Mouse (Mus musculus): ENCODE measurements at regions not wholly inside any gene's neighbourhood (a gene's known extent, or its start where the extent isn't known, plus 50 kb on each side); places are given as distances from the start of the nearest gene placed in this dataset.

DNA sequence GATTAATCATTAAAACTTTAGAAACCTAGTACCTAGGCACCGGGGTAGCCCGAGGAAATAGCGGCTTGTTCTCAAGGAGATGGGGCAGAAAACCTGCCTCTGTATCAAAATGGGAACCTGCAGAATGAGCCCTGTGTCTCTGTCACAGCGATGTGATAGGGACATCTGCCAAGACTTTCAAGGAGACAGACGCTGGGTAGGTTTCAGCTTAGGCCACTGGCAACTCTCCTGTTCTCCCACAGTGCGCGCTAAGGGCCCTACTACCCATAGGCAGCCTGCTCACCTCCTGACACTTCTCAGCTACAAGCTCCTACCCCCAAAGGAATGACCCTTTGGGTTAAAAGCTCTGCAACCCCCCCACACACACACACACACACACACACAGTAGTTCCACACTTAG lies 396.4 kb downstream of the Sox9 start:
- no peak for DNase-seq (ENCODE audit: extremely low spot score)

DNA sequence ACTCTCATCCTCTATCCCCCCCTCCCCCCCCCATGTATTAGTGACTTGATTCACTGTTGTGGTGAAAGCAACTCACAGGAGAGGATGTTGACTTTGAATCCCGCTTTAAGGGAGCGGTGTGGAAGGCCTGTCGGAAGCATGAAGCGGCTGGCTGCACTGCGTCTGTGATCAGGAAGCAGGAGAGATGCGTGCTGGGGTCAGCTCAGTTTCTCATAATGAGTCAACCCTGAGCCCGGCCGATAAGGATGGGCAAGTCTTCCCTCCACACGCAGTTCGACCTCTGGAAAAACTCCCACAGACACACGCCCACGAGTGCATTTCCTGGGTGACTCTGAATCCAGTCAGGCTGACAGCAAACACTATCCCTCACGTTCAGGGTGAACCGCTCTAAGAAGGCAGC lies 398.0 kb downstream of the Sox9 start:
- no peak for DNase-seq (ENCODE audit: extremely low spot score)

DNA sequence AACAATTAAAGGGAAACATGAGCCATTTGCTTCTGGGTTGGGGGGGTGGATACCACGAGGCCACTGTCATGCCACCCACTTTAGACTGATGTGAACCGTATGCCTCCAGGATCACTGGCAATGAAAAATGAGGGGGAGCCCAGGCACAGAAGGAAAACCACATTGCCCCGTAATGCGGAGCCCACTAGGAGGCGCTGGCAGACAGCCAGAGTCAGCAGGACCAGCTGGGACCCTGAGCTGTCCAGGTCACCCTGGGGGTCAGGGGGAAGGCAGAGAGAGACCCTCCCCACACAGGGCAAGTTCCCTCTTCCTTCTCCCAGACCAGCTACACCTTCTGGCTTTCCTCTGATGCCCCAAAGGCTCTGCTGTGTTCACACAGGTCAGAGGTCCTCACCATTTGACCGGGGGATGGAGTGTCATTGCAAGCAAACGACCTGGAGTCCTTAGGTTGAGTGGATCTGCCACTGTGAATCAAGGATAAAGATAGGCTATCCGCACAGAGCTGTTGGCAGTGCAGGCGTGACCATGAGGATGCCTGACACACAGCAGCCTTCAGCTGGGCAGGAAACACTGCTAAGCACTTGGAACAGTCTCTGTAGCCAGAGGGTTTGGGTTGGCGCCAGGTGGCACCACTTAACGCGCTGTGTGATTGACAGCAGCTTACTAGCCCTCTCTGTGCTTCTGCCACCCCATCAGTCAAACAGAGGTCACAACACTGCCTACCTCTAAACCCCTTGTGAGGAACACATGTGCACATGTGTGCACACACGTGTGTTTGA lies 400.2 kb downstream of the Sox9 start:
- no peak for DNase-seq (ENCODE audit: extremely low spot score)

DNA sequence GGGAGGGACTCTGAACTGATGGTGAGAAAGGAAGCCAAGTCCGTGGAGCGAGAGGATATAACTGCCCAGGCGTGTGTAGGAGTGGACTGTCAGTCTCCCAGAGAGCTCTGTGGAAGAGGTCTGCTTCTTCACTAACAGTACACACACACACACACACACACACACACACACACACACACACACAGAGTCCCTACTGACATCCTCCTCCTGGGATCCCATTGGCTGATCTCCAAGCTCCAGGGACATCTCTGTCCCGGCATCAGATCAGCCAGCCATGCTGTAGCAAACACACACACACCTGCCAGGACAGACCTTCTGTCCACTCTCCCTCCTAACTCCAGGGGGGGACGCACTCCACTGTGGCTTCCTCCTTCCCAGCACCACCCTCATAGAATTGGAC lies 401.5 kb downstream of the Sox9 start:
- DNase-seq (ENCODE audit: extremely low spot score), result no peak

DNA sequence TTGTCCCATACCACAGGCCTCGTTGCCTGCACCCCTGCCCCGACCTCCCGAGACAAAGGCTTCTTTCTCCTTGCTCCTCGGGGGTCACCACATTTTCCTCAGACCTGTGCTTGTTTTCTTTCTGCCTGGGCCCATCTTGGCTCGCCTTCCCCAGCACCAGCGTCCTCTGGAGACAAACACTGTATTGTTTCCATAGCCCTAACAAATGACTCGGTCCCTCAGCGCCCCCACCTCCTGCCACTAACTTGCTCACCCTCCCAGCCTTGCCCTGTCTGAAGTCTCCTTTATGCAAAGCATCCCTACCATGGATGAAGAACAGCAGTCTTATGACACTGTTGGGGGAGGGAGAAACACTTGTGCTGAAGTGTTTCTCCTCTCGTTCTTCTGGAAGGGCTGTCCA lies 402.1 kb downstream of the Sox9 start:
- no peak for DNase-seq (ENCODE audit: extremely low spot score)

DNA sequence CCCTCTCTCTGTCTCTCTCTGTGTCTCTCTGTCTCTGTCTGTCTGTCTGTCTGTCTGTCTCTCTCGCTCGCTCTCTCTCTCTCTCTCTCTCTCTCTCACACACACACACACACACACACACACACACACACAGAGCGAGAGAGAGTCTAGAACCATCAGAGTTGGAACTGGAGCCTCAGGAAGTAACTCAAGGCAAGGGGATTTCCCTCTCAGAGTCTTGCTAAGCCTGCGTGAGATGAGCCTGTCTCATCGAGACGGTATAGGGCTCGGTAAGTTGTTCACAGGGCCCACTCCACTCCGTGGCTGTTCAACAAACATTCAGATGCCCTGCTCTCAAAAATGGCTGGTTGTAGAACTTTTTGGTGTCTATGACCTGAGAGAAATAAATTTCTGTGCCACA lies 405.4 kb downstream of the Sox9 start:
- DNase-seq (ENCODE audit: extremely low spot score), result no peak

DNA sequence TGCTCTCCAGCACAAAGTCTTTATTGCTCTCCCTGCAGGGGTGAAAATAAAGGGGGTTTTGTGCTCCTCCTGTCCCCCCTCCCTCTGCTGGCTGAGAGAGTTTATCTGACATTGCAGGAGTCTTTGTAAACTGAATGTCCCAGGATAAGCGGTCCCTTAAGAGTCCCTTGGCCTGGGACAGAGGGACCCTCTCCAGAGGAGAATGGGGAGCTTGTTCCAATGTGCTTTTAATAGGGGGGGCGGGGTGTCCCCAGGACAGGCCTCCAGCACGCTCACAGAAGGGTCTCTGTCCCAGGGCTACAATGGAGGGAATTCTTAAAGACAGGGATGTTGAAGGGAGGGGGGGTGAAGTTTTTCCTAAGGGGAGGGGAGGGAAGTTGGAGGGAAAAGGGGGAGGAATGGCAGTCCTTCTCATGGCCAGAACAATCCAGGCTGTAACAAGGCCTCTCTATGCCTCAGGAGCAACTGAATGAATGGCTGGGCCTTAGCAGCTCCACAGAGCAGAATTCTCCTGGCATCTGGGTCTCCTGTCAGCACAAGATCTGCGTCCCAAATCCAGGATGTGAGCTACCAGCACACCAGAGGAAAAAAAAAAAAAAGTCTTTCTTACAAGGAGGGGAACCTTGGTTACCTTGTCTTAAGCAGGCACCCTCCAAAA lies 406.4 kb downstream of the Sox9 start:
- DNase-seq (ENCODE audit: extremely low spot score), result no peak

DNA sequence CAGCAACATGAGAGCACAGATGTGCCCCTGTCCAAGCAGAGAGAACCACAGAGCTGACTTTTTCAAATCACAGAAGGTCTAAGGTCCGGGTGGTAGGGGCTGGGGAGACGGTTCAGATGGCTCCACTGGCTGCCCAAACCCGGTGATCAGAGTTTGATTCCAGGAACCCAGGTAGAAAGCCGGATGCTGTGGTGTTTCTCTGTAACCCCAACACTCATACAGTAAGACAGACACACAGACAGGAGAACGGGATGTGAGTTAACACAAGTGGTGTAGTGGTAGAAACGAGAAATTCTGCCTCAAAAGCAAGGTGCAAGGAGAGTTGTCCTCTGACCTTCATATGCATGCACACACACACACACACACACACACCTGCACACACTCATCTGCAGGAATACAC lies 408.0 kb downstream of the Sox9 start:
- no peak for DNase-seq (ENCODE audit: extremely low spot score)

DNA sequence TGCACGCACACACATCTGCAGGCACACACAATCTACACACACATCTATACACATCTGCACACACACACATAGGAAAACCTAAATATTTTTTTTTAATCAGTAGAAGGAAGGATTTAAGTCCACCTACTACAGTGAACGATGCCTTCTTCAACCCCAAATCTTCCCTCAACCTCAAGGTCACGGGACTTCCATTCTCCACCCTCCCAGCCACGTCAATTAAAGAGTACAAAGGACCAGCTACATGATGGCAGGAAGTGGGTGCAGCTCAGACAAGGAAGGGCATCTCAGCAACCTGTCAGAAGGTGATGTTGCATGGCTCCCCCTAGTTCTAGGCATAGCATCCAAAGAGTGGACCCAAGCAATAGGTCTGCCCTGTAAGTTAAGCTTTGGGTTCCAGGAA lies 408.5 kb downstream of the Sox9 start:
- DNase-seq (ENCODE audit: extremely low spot score), result no peak

DNA sequence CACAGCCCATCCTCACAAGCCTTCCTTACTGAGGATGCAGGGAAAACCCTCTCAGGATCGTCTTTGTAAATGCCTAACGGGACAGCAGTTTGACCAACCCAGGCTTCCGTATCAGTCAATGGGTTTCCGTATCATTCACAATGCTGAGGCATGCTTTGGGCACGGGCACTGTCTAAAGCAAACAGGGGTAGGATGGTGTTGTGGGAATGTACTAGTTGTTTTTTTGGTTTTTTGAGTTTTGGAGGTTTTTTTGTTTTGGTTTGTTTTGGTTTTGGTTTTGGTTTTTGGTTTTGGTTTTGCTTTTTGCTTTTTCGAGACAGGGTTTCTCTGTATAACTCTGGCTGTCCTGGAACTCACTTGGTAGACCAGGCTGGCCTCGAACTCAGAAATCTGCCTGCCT lies 409.0 kb downstream of the Sox9 start:
- DNase-seq (ENCODE audit: extremely low spot score), result no peak

DNA sequence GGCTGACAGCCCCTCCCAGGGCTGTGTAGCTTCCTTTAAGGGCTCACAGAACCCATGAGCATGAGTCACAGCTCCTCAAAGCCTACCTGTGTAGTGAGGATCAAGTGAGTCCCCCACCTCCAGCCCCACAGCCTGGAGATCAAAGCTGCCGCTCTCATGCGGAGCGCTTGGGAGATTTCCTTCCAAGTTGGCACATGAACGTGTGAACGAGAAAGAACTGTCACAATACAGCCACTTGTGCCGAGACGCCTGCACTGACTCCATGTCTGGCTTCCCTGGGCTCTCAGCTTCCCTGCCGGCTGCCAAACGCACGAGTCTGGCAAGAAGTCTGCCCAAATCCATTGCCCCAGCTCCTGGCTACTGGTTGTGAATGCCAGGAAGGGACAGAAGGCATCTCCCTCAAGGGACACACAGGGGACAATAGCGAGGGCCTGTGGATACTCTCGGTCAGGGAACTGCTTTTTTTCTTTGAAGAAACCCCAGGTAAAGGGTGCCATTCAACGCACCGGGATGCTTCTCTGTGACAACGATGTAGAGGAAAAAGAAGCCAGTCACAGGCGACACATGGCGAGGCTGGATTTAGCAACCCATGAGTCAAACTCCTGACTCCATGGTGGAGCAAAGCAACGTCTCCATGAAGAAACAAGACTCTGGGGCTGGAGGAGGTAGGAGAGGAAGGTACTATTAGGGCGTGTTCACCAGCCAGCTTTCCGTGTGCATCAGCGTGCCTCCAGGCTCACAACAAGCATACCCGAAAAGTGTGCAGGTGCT lies 410.2 kb downstream of the Sox9 start:
- no peak for DNase-seq (ENCODE audit: extremely low spot score)

DNA sequence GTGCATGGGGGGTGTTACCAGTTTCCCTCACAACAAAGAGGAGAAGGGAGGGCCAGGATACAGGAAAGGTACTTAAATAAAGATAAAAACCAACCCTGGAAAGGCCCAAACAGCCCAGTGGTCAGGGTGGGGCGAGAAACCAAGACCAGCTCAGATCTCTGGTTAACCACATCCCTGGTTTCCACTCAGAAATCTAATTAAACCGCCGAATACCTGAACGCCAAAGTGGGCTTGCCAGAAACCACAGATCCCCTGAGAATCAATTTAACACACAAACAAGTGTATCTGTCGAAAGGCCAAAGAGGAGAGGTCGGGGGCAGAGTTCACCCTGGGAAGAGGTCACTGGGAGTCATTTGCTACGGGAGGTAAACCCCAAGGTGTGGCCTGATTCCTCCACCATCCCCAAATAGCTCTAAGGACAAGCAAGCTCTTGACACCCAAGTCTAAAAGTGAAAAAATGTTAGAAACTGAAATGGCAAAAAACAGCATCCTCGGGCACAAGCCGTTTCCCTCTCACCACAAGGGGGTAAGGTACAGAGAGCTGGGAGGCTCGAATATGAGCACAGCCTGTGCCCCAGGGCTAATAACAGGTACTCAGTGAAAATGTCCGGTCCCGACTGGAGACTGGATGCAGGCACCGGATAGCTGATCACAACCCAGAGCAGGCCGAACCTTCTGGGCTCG lies 412.3 kb downstream of the Sox9 start:
- DNase-seq (ENCODE audit: extremely low spot score), result no peak

All from embryo, embryonic 9.5 days (tissue).